8 mouse cellular contexts compared by ENCODE assay signal in genomic region chr4:152799392-152799791, GRCm38 (mm10).
DNase-seq lines count a peak whose midpoint lies in the region; ATAC-seq and TF ChIP-seq lines count a peak whose summit lies in the region.

No protein-coding gene starts in this region.

- no peaks in the 10 kb centered on the region for H3K4me1 ChIP-seq in lung, adult 2 months (ENCODE audit: control insufficient read depth, insufficient read depth, low read length)
- H3K4me1 ChIP-seq in intestine, postnatal 0 days (replicated peaks; ENCODE audit: control insufficient read depth, insufficient read depth, low read length), result no peaks in the 10 kb centered on the region
- H3K4me1 ChIP-seq in lung, embryonic 14.5 days (ENCODE audit: insufficient read depth), result no peaks in the 10 kb centered on the region

- H3K27ac ChIP-seq in intestine, postnatal 0 days (ENCODE audit: low read depth, low read length), result no peak overlapping the region
- H3K27ac ChIP-seq in lung, embryonic 14.5 days (ENCODE audit: low read depth), result no peak overlapping the region

- TF ChIP-seq CTCF in lung, adult 2 months (IDR thresholded peaks at IDR 0.05; ENCODE audit: insufficient read depth, low read length), result no peak
- TF ChIP-seq CTCF in intestine, postnatal 0 days (IDR thresholded peaks at IDR 0.05; ENCODE audit: low read depth), result no peak
- no peak for TF ChIP-seq CTCF in lung, embryonic 14.5 days (IDR thresholded peaks at IDR 0.05; ENCODE audit: low read depth)

- H3K36me3 ChIP-seq in intestine, postnatal 0 days (ENCODE audit: control insufficient read depth, insufficient read depth), result no peaks in the 10 kb centered on the region
- no peaks in the 10 kb centered on the region for H3K36me3 ChIP-seq in lung, embryonic 14.5 days (ENCODE audit: insufficient read depth)

- no peak overlapping the region for H3K4me3 ChIP-seq in lung, adult 2 months (replicated peaks; ENCODE audit: extremely low read depth, low read depth, low read length)
- H3K4me3 ChIP-seq in intestine, postnatal 0 days (ENCODE audit: low read depth, low read length), result no peak overlapping the region
- no peak overlapping the region for H3K4me3 ChIP-seq in lung, embryonic 14.5 days (ENCODE audit: low read depth, low read length)

- intact Hi-C loops in left cerebral cortex, postnatal 36 days (cut with DNase I), result no loop called here

- peak; percentile 39; the same call in 1 of the 2 replicates for ATAC-seq in common myeloid progenitor, adult 5-6 weeks (replicated peaks; ENCODE audit: low read depth, poor library complexity, severe bottlenecking)
- ATAC-seq in intestine, postnatal 0 days, result peak; percentile 60
- peak; percentile 94 for ATAC-seq in lung, embryonic 14.5 days (ENCODE audit: insufficient read depth)

- 13% methylated on average over 10 of the region's 10 CpGs for WGBS in lung, adult 2 months
- 12% methylated on average over 10 of the region's 10 CpGs for WGBS in intestine, postnatal 0 days
- 11% methylated on average over 10 of the region's 10 CpGs for WGBS in lung, embryonic 14.5 days

- peaks cover 3% of the 10 kb centered on the region; the same call in 1 of the 2 replicates for H3K9me3 ChIP-seq in intestine, postnatal 0 days (ENCODE audit: control insufficient read depth)
- H3K9me3 ChIP-seq in lung, embryonic 14.5 days (ENCODE audit: low read depth, low read length), result no peaks in the 10 kb centered on the region; the same call in 1 of the 2 replicates

- DNase-seq in lung, adult 18-20 months, result peak; percentile 3 to 6
- no peak for DNase-seq in lung, adult 2 months
- peak; percentile 94 for DNase-seq in lung, embryonic 14.5 days
- peak; percentile 7 for DNase-seq in urinary bladder, postnatal 25 days (ENCODE audit: low spot score)
- DNase-seq in left cerebral cortex, postnatal 36 days (ENCODE audit: low spot score in 2 of 2), result no peak
- DNase-seq in spleen, postnatal 4 days (ENCODE audit: low spot score in 2 of 2), result no peak

- TF ChIP-seq POLR2A in lung, adult 2 months (IDR thresholded peaks at IDR 0.05; ENCODE audit: borderline replicate concordance, extremely low read depth, low read depth, low read length), result no peak

- H3K9ac ChIP-seq in intestine, postnatal 0 days (ENCODE audit: low read depth, low read length), result no peak overlapping the region
- H3K9ac ChIP-seq in lung, embryonic 14.5 days, result no peak overlapping the region

- H3K4me2 ChIP-seq in intestine, postnatal 0 days (replicated peaks; ENCODE audit: low read depth), result no peak overlapping the region
- H3K4me2 ChIP-seq in lung, embryonic 14.5 days, result no peak overlapping the region

- no peaks in the 10 kb centered on the region for H3K27me3 ChIP-seq in intestine, postnatal 0 days (replicated peaks; ENCODE audit: control insufficient read depth, insufficient read depth, low read length)
- no peaks in the 10 kb centered on the region for H3K27me3 ChIP-seq in lung, embryonic 14.5 days (ENCODE audit: insufficient read depth, low read length)

Comparison
In these comparisons a context has a peak if more than half of its experiments do, and no peak if none do; other contexts are left out.
1. DNase-seq: peak in lung, adult 18-20 months (2 of 2), lung, embryonic 14.5 days (single experiment) and urinary bladder, postnatal 25 days (single experiment); none in lung, adult 2 months (single experiment), left cerebral cortex, postnatal 36 days (0 of 2) and spleen, postnatal 4 days (0 of 2).
2. ATAC-seq: peak in every context shown above with its lines; median percentile 94 in lung, embryonic 14.5 days; 60 in intestine, postnatal 0 days; 39 in common myeloid progenitor, adult 5-6 weeks.